Mouse (Mus musculus): ENCODE results near the gene Tlk1.

- TF ChIP-seq CTCF (IDR thresholded peaks at IDR 0.05; ENCODE audit: borderline replicate concordance, extremely low read depth, insufficient read depth, insufficient read length) = no peak
- TF ChIP-seq POLR2A (IDR thresholded peaks at IDR 0.05; ENCODE audit: borderline replicate concordance, extremely low read depth, insufficient read depth, insufficient read length, poor library complexity, severe bottlenecking) = no peak
Observed at GRCm38 (mm10) chr2:70669241-70669640, 156.3 kb downstream of the Tlk1 start.

Measured in brain, embryonic 14.5 days (tissue).